Mouse (Mus musculus) lung, embryonic 14.5 days (tissue): ENCODE measurements around the gene Vmn1r101. TPM values are rescaled to one million over a fixed set of nuclear protein-coding genes. Genes with fewer than 3 reads are reported as not detected.
"Not testable (repeated sequence)": the region's sequence is repeated elsewhere in the genome, so short reads cannot be mapped to it uniquely, and the experiment has no call there.

Experiments
- ATAC-seq: fragments of 200-750 bp; cut with Nextera tagmentation; 2 replicates; pipeline ENCODE4 v1.8.0; 2017; ENCODE audit warnings: mild to moderate bottlenecking, moderate TSS enrichment, moderate library complexity; ENCODE audit not compliant: insufficient read depth
- DNase-seq: peaks from one replicate; pipeline ENCODE4 v3.0.0-alpha.2; 2015
- H3K27ac ChIP-seq: fragments of 300-500 bp; sonication (generic); 2 replicates; pipeline ENCODE4 v1.5.1; 2014; ENCODE audit warnings: low read depth, mild to moderate bottlenecking, moderate library complexity
- H3K27me3 ChIP-seq: fragments of 300-500 bp; sonication (generic); 2 replicates; pipeline ENCODE4 v1.6.1; 2014; ENCODE audit warnings: low read length, control low read depth; ENCODE audit not compliant: insufficient read depth
- H3K36me3 ChIP-seq: fragments of 300-500 bp; sonication (generic); 2 replicates; pipeline ENCODE4 v1.6.1; 2014; ENCODE audit warnings: control low read depth; ENCODE audit not compliant: insufficient read depth
- H3K4me1 ChIP-seq: fragments of 300-500 bp; sonication (generic); 2 replicates; pipeline ENCODE4 v1.6.1; 2014; ENCODE audit warnings: antibody characterized with exemption, control low read depth; ENCODE audit not compliant: insufficient read depth
- H3K4me2 ChIP-seq: fragments of 300-500 bp; sonication (generic); 2 replicates; pipeline ENCODE4 v1.6.1; 2014; ENCODE audit warnings: mild to moderate bottlenecking
- H3K4me3 ChIP-seq: fragments of 300-500 bp; sonication (generic); 2 replicates; pipeline ENCODE4 v1.5.1; 2014; ENCODE audit warnings: low read depth, low read length
- H3K9ac ChIP-seq: fragments of 300-500 bp; sonication (generic); 2 replicates; pipeline ENCODE4 v1.6.1; 2014
- H3K9me3 ChIP-seq: fragments of 300-500 bp; sonication (generic); 2 replicates; pipeline ENCODE4 v1.6.1; 2016; ENCODE audit warnings: low read depth, low read length, control low read depth
- WGBS: fragments of 180-500 bp; shearing (Covaris S2); extraction: QIAGEN DNeasy Blood & Tissue Kit; methylation state at CpG from one replicate; pipeline ENCODE4 v1.1.7; 2014; 5-methylcytosine and 5-hydroxymethylcytosine counted together
- polyA plus RNA-seq: library from polyadenylated mRNA; unstranded; fragments of >200 nt; fragmentation: Nextera tagmentation; extraction: Ambion mirVana; gene quantifications from 2 replicates; pipeline ENCODE4 v1.2.1, GENCODE M21; 2014

Vmn1r101 gene
- not detected in 2 replicates for polyA plus RNA-seq

- H3K4me1 ChIP-seq, H3K4me2 ChIP-seq, H3K4me3 ChIP-seq, H3K27ac ChIP-seq, H3K9ac ChIP-seq, H3K36me3 ChIP-seq, DNase-seq, ATAC-seq, H3K9me3 ChIP-seq, H3K27me3 ChIP-seq: not testable (repeated sequence)
- WGBS: no CpG with 5 or more reads among the region's 2 CpGs
Observed at GRCm38 (mm10) chr7:20442493-20442892, at the start of gene Vmn1r101. Gene Vmn1r101, minus strand, starts transcription at chr7:20442593.

GRCm38 (mm10) chr7:20474825-20475224 lies 32.4 kb upstream of the Vmn1r101 start, which contains the start of gene Gm10670:
Gene Gm10670, minus strand, starts transcription at chr7:20474925.
- not testable (repeated sequence) for H3K9ac ChIP-seq, H3K27ac ChIP-seq, H3K36me3 ChIP-seq, DNase-seq, H3K9me3 ChIP-seq, ATAC-seq, H3K4me2 ChIP-seq, H3K4me1 ChIP-seq, H3K4me3 ChIP-seq, H3K27me3 ChIP-seq
- WGBS: no CpG with 5 or more reads among the region's 5 CpGs

GRCm38 (mm10) chr7:20417642-20418041 lies 24.8 kb downstream of the Vmn1r101 start, which contains the start of gene Vmn1r100:
Gene Vmn1r100, plus strand, starts transcription at chr7:20417942.
- DNase-seq, H3K4me1 ChIP-seq: not testable (repeated sequence)

More at GRCm38 (mm10) chr7:20417642-20418041, 24.8 kb downstream of the Vmn1r101 start, which contains the start of gene Vmn1r100:
- not testable (repeated sequence) for H3K9me3 ChIP-seq, H3K36me3 ChIP-seq, H3K4me2 ChIP-seq, ATAC-seq, H3K27ac ChIP-seq, H3K9ac ChIP-seq, H3K4me3 ChIP-seq, H3K27me3 ChIP-seq
- WGBS: no CpG with 5 or more reads among the region's 3 CpGs

Other genes with a start within 250 kb of the Vmn1r101 start
- not detected in 2 replicates for gene Vmn1r95, start 248.9 kb downstream of the Vmn1r101 start, polyA plus RNA-seq
- gene Gm6164, start 237.0 kb downstream of the Vmn1r101 start, polyA plus RNA-seq: not detected in 2 replicates
- gene Gm4498, start 208.8 kb downstream of the Vmn1r101 start, polyA plus RNA-seq: not detected in 2 replicates
- not detected in 2 replicates for gene Gm5890, start 179.8 kb downstream of the Vmn1r101 start, polyA plus RNA-seq
- not detected in 2 replicates for gene Gm4133, start 108.5 kb downstream of the Vmn1r101 start, polyA plus RNA-seq
- gene Gm5728, start 67.2 kb downstream of the Vmn1r101 start, polyA plus RNA-seq: not detected in 2 replicates
- gene Vmn1r100, start 24.7 kb downstream of the Vmn1r101 start, polyA plus RNA-seq: not detected in 2 replicates
- not detected in 2 replicates for gene Gm10670, start 32.3 kb upstream of the Vmn1r101 start, polyA plus RNA-seq
- not detected in 2 replicates for gene Vmn1r103, start 67.9 kb upstream of the Vmn1r101 start, polyA plus RNA-seq
- gene Vmn1r104, start 91.2 kb upstream of the Vmn1r101 start, polyA plus RNA-seq: not detected in 2 replicates
- not detected in 2 replicates for gene Gm5726, start 103.2 kb upstream of the Vmn1r101 start, polyA plus RNA-seq
- not detected in 2 replicates for gene Gm4141, start 133.6 kb upstream of the Vmn1r101 start, polyA plus RNA-seq
- gene Gm4513, start 156.4 kb upstream of the Vmn1r101 start, polyA plus RNA-seq: not detected in 2 replicates
- gene Vmn1r107, start 226.3 kb upstream of the Vmn1r101 start, polyA plus RNA-seq: not detected in 2 replicates